Mouse (Mus musculus): ENCODE measurements around the gene Ccdc80. TPM values are rescaled to one million over a fixed set of nuclear protein-coding genes. Genes with fewer than 3 reads are reported as not detected.

Ccdc80 gene
- total RNA-seq (2021) = 10 to 100 TPM; 25.1 to 75.4 TPM
- long read RNA-seq, experiment 1, transcript Ccdc80-201 (8 exons, 3,648 nt) = major isoform, 5 of 6 reads
- long read RNA-seq, experiment 1, partial matches to known transcripts = 1 of 6 reads
- long read RNA-seq, experiment 1, other reads (novel, unspliced or antisense) = 0 of 6 reads
- long read RNA-seq, experiment 2, full-length matches to known transcripts = 10 of 18 reads
- long read RNA-seq, experiment 2, partial matches to known transcripts = 6 of 18 reads
- long read RNA-seq, experiment 2, other reads (novel, unspliced or antisense) = 2 of 18 reads

DNA sequence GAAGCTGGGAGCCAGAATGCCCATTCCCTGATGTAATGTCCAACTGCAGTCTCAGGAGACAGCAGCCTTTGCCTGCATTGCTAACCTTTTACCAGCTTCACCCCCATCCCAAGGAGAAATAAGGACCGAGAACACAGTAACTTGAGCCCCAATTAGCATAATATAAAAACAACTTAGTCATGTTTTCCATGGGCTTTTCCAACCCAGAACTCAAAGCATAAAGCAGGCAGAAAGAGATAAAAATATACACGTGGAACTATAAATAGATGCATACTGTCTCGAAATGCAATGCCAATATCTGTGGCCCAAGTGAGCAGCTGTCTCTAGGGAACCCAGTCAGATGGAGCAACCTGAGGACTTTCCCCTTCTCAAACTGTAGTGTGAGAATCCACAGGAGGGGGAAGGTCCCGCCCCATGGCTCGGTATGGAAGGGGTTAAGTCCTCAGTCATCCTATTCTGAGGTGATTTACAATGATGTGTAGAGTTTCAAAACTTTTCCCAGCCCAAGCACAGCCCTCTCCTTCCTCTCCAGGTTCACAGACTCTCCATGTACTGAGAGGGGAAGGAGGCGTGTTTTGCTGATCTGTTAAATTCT lies at the start of gene Ccdc80:
Gene Ccdc80, plus strand, starts transcription at position 266 of the 595 bp plus-strand sequence.
- DNase-seq = no peak

DNA sequence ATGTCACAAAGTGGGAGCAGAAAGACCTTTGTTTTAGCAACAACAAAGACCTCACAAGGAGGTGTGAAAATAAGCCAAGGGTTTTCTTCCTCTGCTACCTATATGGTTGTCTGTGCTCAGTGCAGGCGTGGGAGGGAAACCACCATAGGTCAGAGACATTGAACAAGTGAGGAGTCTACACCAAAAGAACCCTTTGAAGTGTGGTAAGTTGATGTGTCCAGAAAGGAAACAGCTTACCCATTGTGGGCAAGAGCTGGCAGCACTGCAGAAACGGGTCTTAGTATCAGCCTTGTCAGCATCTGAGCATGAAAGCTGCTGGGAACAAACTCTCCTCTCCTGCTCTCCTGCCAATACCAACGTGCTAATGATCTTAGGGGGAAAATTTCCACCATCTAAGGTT lies 48.4 kb upstream of the Ccdc80 start:
- no peak for DNase-seq

DNA sequence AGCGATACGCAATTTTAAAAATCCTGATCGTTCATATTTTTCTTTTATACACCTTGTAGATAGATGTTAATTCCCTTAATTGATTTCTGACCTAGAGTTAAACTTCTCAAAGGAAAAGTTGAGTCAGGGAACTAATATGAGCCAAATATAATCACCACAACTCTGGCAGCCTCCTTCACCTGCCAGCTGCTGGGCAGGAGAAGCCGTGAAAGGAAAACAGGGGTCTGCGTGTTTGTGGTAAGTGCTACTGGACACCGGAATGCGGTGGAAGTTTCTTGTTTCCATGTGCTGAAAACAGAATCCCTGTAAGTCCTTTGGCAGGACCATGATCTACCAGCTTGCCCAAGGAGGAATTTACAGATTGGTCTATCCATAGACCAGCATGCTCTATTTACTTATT lies 36.0 kb upstream of the Ccdc80 start:
- no peak for DNase-seq

DNA sequence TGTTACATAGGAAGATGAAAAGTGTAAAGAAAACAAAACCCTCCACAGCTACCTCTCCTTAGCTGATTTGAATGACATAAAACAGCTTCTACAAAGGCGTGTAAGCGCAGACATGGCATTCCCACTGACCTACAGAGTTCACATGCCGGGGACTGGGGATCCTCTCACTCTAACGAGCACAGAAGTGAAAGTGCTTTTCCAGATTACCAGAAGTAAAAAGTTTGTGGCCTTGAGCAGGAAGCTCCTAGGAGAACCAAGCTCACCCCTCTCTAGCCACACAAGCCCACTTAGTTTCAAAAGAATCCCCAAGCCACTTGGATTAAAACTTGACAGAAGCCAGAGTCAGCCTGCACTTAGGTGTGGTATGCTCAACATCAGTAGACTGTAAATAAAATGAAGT lies 35.3 kb upstream of the Ccdc80 start:
- no peak for DNase-seq

DNA sequence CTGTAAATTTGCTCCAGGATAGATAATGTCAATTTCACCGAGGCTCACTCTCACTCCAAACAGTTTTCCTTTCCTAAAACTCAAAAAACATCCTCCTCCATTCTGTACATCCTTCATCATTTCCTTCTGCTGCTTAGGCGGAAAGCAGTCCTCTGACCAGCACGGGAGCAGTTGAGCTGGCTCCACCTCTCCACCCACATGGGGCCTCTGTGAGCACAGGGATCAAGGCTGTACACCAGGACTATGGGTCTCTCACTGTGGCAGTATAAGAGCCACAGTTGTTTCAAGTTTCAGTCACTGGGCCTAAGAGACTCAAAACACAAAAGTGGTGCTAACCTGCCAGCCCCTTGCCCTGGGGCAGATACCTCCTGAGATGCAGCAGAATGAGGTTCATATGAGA lies 32.1 kb upstream of the Ccdc80 start:
- DNase-seq = no peak

DNA sequence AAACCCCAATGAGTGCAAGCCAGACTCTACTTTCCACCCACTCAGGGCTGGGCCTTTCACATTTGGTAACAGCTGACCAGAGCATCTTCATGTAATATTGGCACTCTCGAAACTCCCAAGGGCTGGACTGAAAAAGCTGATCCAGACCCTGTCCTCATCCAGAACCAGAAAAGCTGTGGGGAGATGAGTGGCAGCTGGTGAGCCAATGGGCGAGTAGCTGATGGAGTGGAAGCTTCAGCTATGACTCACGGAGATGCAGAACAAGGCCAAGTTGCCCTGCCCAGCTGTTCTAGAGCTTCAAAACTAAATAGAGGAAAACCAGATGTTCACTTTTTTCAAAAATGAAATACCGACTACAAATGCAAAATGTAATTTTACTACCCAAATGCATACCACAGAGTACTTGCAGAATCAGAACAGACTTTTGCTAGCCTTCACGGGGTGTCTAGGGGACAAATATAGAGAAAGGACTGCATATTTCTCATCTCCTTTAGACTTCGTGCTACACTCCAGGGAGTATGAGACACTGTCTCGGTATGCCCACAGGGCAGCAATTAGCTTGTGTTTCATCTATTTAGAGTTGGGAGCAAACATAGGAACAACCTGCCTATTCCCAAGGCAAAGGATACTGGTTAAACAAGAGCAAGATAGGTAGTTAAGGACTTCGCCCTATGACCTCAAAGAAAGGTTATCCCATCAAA lies 22.7 kb upstream of the Ccdc80 start:
- peak; percentile 88 for DNase-seq

DNA sequence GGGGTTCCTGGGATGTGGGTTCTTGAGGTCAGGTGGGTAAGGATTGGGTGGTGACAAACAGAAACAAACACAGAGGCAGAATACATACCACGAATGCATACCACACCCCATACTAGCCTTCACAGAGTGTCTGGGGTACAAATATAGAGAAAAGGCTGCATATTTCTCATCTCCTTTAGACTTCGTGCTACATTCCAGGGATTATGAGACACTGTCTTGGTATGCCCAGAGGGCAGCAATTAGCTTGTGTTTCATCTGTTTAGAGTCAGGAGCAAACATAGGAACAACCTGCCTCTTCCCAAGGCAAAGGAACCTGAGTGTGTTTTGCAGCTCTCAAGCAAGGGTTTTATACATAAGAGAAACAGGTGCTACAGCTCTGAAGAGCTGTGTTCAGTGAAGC lies 21.8 kb upstream of the Ccdc80 start:
- DNase-seq = no peak

DNA sequence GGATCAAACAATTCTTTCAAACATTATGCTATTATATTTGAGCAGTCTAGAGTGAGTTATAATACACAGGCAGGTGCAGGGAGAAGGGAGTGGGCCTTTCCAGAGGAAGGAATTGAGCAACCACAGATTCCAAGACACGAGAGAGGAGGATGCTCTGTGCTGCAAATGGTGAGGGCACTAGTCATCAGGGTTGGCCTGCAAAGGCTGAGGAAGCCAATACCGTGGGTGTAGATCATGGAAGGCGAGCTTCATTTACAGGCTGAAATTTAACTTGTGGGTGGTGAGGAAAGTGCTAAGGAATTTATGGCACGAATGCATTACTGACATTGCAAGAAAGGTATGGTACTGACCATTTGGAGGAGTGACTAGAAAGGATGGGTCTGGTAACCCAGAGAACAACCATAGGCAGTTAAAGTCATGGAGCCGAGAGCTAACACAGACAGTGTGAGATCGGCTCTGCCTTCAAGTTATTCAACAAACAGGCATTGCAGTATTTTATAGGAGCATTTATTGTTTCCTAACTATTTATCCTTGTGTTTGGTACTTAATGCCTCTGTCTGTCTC lies 15.6 kb upstream of the Ccdc80 start:
- DNase-seq = no peak

DNA sequence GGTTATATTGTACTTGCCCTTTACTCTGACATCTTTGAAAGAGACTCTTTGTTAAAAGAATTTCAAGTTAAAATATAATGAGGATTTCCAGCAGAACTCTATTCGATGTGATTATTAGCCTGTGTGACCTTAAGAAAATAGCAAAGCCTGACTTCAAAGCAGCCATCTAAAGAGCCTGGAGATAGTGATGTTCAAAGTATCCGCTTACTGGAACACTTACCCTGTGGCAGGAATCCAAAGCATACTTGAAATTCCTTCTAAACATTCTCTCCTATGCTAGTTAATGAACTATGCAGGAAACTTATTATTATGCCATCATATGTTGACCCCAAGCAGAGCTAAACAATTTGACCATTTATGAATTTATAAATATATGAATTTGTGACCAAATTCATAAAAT lies 13.9 kb upstream of the Ccdc80 start:
- DNase-seq = no peak

DNA sequence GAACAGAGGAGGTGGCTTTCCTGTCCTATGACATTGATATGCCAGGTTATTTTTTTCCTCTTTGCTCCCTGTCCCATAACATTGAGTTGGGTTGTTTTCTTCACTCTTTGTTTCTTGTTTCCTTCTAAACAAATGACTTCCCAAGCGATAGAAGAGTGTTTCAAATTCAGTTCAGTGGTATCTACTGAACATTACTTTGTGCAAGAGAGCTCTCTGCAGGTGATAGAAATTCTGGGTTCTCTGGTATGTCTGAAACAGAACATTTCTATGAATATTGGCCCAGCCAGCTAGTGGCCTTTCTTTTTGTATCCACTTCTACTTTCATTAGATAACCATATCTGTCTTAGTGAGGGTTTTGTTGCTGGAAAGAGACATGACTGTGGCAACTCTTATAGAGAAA lies 4.4 kb upstream of the Ccdc80 start:
- no peak for DNase-seq

DNA sequence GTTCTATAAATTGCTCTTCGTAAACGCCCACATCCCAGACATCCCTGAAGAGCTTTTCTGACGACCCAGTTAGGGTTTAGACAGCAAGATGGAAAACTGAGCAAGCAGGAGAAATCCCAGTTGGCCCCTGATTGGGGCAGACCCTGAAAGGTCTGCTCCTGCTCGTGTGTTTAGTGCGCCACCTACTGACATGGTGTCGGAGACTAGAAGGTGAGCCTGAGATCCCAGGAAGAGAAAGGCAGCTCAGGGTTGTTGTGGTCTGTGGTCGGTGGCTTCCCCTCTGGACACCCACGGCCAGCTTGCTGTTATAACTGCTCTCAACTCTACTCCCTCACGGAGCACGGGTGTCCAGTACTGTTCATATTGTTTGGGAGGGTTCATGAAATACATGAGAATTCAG lies 3.2 kb upstream of the Ccdc80 start:
- peak; percentile 50 for DNase-seq

DNA sequence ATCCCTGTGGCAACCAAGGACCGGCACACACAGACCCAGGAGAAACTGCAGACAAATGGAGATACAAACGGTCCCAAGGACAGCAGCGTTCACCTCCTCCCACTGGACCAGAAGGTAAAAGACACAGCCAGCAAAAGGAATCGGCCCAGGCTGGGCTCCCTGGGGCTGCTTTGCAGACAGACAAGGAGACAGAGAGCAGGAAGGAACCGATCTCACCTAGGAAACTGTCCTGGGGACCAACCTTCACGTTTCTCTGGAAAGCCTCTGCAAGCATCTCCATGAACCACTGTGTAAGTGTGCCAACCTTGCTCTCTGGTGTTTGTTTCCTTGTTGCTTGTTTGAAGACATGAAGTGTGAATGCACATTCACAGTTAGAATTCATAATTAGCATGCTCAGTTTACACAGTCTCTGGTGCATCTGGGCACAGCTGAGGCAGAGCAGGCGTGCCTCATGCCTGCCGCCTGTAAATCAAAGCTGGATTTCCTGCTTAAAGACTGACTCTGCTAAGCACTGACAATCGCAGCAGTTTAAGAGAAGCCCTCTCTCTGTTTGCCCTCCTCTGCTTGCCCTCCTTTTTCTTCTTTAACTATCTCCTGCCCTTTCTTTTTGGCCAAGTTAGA lies 1.0 kb downstream of the Ccdc80 start:
- no peak for DNase-seq

DNA sequence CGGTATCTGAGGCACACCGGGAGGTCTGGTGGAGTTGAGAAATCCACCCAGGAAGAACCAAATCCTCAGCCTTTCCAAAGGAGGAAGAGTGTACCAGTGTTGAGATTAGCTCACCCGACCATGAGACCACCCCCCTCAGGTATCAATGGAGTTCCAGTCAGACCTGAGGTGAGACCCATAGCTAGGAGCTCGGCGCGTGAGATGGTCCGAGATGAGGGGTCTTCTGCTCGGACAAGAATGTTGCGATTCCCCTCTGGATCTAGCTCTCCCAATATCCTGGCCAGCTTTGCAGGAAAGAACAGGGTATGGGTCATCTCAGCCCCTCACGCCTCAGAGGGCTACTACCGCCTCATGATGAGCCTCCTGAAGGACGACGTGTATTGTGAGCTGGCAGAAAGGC lies 1.8 kb downstream of the Ccdc80 start:
- DNase-seq = no peak

DNA sequence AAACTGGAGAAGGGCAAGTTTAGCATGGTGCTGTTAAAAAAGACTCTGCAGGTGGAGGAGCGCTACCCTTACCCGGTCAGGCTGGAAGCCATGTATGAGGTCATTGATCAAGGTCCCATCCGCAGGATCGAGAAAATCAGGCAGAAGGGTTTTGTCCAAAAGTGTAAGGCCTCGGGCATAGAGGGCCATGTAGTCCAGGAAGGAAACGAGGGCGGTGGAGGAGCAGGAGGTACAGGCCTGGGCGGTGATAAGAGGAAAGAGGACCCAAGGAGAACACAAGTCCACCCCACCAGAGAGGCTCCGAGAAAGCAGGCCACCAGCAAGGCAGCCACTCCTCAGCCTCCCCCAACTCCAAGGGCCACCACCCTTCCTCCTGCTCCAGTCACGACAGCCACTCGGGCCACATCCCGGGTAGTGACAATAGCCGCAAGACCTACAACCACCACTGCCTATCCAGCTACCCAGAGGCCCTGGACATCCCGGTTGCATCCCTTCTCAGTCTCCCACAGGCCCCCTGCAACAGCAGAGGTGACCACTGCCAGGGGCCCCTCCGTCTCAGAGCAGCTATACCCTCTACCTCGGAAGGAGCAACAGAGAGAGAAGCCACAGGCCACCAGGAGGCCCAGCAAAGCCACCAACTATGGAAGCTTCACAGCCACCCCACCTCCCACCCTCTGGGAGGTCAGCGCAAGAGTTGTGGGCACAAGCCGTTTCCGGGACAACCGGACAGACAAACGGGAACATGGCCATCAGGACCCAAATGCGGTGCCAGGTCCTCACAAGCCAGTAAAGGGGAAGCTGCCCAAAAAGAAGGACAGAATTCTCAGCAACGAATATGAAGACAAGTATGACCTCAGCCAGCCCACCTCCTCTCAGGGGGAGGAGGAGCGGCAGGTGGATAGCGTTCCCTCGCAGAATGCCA lies 2.6 kb downstream of the Ccdc80 start:
- DNase-seq = no peak

DNA sequence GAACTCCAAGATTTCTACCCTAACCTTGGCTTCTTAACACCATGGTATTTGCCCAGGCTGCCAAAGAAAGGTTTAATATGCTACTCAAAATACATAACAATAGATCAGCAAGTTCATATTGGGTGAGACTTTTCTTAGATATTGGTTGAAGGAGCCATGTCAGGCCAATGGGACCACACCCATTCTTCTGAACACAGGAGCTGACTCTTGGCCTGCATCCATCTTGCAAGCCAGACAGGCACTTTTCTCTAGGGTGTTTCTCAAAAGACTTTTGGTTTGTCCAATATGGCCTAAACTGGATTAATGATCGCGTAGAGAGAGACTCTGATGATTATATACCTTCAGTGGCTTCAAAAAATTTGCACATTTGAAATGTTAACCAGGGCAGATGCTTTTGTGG lies 4.3 kb downstream of the Ccdc80 start:
- no peak for DNase-seq

DNA sequence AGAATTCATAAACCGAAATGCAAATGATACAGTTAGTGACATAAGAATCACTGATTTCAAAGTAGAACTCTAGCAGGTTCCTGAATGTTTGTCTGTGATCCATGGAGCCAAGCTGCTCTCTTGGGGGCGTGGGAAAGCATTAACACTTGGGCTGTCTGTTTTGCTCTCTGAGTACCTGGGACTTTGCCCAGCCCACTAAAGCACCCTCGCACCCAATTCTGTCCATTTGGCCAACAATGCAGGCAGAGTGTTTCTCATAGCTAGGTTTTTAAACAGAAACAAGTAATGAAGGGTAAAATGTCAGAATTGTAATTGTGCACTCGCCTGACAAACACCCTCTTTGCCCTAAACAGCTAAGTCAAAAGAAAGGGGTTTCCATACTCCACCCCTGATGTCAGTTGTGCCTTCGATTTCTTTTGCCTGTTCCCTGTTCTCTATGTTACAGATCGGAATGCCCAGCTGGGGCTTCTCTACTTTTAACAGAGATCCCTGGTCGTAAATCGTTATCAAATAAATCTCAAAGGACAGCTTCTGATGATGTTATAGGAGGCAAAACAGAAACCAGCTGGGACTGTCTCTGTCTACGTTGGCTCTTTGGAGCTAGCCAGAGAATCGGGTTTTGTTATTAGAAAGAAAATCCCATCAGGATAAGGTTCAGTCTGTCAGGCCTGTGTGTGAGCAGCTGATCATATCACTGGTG lies 5.1 kb downstream of the Ccdc80 start:
- DNase-seq = no peak

DNA sequence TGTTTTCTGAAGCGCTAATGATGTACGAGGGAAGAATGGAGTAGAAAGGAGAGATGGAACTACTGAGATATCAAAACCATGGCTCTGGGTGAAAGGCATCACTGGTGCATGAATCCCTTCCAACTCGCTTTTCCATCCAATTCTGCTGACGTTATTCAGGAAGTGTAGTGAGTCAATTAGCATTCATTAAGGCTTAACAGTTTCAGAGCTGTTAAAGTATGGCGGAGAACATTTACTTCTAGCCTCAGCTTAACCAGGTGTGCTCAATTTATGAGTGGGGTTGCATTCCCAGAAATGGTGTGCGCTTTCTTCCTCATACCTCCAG lies 5.6 kb downstream of the Ccdc80 start:
- no peak for DNase-seq

DNA sequence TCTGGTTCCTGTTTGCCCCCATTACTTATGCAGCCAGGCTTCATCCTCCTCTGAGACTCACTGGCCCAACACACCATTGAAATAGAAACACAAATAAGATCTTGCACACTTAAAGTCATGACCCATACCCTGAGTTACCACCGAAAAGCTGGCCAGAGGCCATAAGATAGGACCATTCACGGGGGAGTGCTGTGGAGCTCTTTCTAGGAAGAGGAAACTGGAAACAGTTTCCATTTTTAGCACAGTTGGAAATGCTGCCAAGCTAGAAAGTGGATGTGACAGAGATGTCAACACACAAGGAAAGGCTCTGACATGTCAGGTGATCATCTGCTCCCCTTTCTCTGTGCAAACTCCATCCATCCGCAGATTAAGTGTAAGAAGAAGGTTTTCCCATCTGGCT lies 7.7 kb downstream of the Ccdc80 start:
- no peak for DNase-seq

DNA sequence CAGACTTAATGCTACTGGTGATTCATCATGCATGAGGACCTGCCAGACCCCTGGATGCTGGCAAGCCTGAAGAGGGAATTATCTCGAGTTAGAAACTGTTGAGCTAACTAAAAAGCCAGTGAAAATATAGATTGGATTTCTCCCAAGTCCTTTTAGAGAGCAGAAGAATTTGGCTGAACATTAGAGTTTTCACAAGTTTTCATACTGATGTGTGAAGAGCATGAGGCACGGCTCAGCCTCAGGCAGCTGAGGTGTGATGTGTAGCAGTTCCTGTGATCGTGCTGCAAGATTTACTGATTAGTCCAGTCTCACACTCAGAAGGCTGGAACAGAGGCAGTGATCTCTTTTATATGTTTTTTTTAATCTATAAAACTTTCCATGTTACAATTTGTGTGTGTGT lies 11.8 kb downstream of the Ccdc80 start:
- DNase-seq = no peak

DNA sequence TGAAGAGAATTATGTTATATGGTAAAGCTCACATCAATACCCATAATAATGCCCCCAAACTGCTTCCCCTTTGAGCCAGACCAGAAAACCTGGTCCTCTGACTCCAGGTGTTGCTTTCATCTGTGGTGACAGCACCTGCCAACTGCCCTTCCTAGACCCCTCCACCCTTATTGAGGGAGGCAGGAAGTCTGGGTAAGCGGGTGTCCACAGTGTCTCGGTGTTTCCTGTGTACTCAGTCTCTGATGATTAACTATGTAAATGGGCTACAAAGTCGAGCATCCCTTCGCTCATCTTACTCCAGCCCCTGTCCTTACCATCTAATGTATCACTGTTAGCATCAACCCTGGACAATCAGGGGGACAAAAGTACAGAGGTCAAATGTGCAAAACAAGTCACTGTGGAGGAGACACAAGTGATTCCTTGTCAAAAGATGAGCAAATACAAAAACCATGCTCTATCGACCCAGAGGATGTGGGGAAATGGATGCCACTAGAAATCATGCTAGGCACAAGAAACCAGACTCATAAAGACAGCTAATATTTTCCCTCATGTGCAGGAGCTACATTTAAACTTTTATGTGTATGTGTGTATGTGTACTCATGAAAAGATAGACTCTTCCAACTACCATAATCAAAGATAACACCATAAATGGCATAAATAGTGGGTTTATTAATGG lies 15.1 kb downstream of the Ccdc80 start:
- no peak for DNase-seq

DNA sequence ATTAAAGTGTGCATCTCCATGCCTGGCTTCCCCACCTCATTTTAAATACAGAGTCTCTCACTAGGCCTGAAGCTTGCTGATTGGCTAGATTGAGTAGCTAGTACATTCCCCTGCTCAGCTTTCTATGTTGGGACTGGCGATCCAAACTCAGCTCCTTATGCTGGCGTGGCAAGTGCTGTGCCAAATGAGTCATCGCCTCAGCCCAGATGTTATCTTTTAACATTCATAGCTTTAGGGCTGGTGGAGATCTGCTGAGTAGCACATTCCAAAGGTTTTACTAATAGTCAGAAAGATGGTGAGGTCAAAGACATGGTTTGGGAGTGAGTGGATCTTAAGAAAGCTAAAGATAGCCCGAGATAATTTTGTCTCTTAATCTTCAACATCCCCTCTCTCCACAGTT lies 17.3 kb downstream of the Ccdc80 start:
- DNase-seq = peak; percentile 64
